Mouse (Mus musculus) limb, embryonic 11.5 days (tissue): ENCODE measurements around the gene Bcr. TPM values are rescaled to one million over a fixed set of nuclear protein-coding genes. Genes with fewer than 3 reads are reported as not detected.

ENCODE experiments used
- ATAC-seq: fragments of 200-750 bp; cut with Nextera tagmentation; 2 replicates; pipeline ENCODE4 v1.8.0; 2017; ENCODE audit warnings: low read depth; ENCODE audit not compliant: insufficient number of reproducible peaks, low FRiP score, low TSS enrichment
- DNase-seq: peaks from one replicate; pipeline ENCODE4 v3.0.0-alpha.2; 2015; ENCODE audit warnings: low spot score
- H3K27ac ChIP-seq: fragments of 300-500 bp; sonication (generic); replicated peaks from 2 replicates; pipeline ENCODE4 v1.5.1; 2014; ENCODE audit warnings: low read depth, mild to moderate bottlenecking, low read length
- H3K27me3 ChIP-seq: fragments of 300-500 bp; sonication (generic); 2 replicates; pipeline ENCODE4 v1.6.1; 2014; ENCODE audit warnings: mild to moderate bottlenecking, low read length, mixed read lengths; ENCODE audit not compliant: control insufficient read depth, insufficient read depth
- H3K36me3 ChIP-seq: fragments of 300-500 bp; sonication (generic); 2 replicates; pipeline ENCODE4 v1.6.1; 2014; ENCODE audit warnings: mild to moderate bottlenecking, low read length, moderate library complexity, mixed read lengths; ENCODE audit not compliant: control insufficient read depth, insufficient read depth
- H3K4me1 ChIP-seq: fragments of 300-500 bp; sonication (generic); 2 replicates; pipeline ENCODE4 v1.6.1; 2014; ENCODE audit warnings: low read length, mixed read lengths; ENCODE audit not compliant: control insufficient read depth, insufficient read depth
- H3K4me2 ChIP-seq: fragments of 300-500 bp; sonication (generic); 2 replicates; pipeline ENCODE4 v1.6.1; 2014; ENCODE audit warnings: low read depth, mild to moderate bottlenecking, moderate library complexity; ENCODE audit not compliant: severe bottlenecking
- H3K4me3 ChIP-seq: fragments of 300-500 bp; sonication (generic); 2 replicates; pipeline ENCODE4 v1.5.1; 2014; ENCODE audit warnings: low read depth, low read length
- H3K9ac ChIP-seq: fragments of 300-500 bp; sonication (generic); 2 replicates; pipeline ENCODE4 v1.6.1; 2014; ENCODE audit warnings: mild to moderate bottlenecking, low read length
- H3K9me3 ChIP-seq: fragments of 300-500 bp; sonication (generic); 2 replicates; pipeline ENCODE4 v1.6.1; 2016; ENCODE audit warnings: low read length; ENCODE audit not compliant: control insufficient read depth
- WGBS: fragments of 180-500 bp; shearing (Covaris S2); extraction: QIAGEN DNeasy Blood & Tissue Kit; methylation state at CpG from one replicate; pipeline ENCODE4 v1.1.7; 2014; 5-methylcytosine and 5-hydroxymethylcytosine counted together
- polyA plus RNA-seq: library from polyadenylated mRNA; unstranded; fragments of >200 nt; fragmentation: Nextera tagmentation; extraction: Ambion mirVana; gene quantifications from 2 replicates; pipeline ENCODE4 v1.2.1, GENCODE M21; 2014

Bcr gene
- 7.5 and 11.4 TPM in 2 replicates for polyA plus RNA-seq

- H3K27me3 ChIP-seq, result 0 out of 2 replicates have a peak, but pooled peaks cover 2% of the 10 kb centered on the region
- H3K4me2 ChIP-seq, result peak within 1 kb of the TSS; percentile 95
- no peak within 1 kb of the TSS for H3K27ac ChIP-seq
- H3K4me3 ChIP-seq, result peak within 1 kb of the TSS; percentile 82
- WGBS, result under 1% methylated on average over 52 of the region's 73 CpGs
- peak; percentile 67 for ATAC-seq
- H3K4me1 ChIP-seq, result peaks cover 32% of the 10 kb centered on the region
- no peaks in the 10 kb centered on the region for H3K36me3 ChIP-seq
- no peaks in the 10 kb centered on the region for H3K9me3 ChIP-seq
- DNase-seq, result peak; percentile 82
- peak within 1 kb of the TSS; percentile 83 for H3K9ac ChIP-seq
Observed at GRCm38 (mm10) chr10:75060217-75060842, at the start of gene Bcr. Gene Bcr (plus strand): TSS chr10:75060592.

GRCm38 (mm10) chr10:75010704-75011103, 49.7 kb upstream of the Bcr start:
- Histone ChIP-seq H3K9ac (no peak overlapping the region), H3K27ac (no peak overlapping the region), H3K4me2 (no peak overlapping the region), H3K4me1 (no peaks in the 10 kb centered on the region), H3K9me3 (no peaks in the 10 kb centered on the region), H3K36me3 (no peaks in the 10 kb centered on the region), H3K27me3 (no peaks in the 10 kb centered on the region), H3K4me3 (no peak overlapping the region)
- 96% methylated on average over 15 of the region's 15 CpGs for WGBS
- ATAC-seq (no peak), DNase-seq (no peak)

GRCm38 (mm10) chr10:75015465-75015864, 44.9 kb upstream of the Bcr start:
- Histone ChIP-seq H3K27me3 (no peaks in the 10 kb centered on the region), H3K9me3 (no peaks in the 10 kb centered on the region), H3K4me2 (no peak overlapping the region), H3K9ac (no peak overlapping the region), H3K4me3 (no peak overlapping the region), H3K36me3 (no peaks in the 10 kb centered on the region), H3K4me1 (no peaks in the 10 kb centered on the region), H3K27ac (no peak overlapping the region)
- DNase-seq, result no peak
- ATAC-seq, result no peak
- WGBS, result 72% methylated on average over 14 of the region's 14 CpGs

- H3K4me1 ChIP-seq, result no peaks in the 10 kb centered on the region
- no peak overlapping the region for H3K27ac ChIP-seq
- H3K4me2 ChIP-seq, result no peak overlapping the region
- no peaks in the 10 kb centered on the region for H3K9me3 ChIP-seq
- no peak for DNase-seq
- ATAC-seq, result no peak
- no peak overlapping the region for H3K4me3 ChIP-seq
- WGBS, result 85% methylated on average over 4 of the region's 4 CpGs
- no peaks in the 10 kb centered on the region for H3K27me3 ChIP-seq
- H3K36me3 ChIP-seq, result no peaks in the 10 kb centered on the region
- no peak overlapping the region for H3K9ac ChIP-seq
Observed at GRCm38 (mm10) chr10:75016481-75016880, 43.9 kb upstream of the Bcr start.

- Histone ChIP-seq H3K4me2 (no peak overlapping the region), H3K9me3 (no peaks in the 10 kb centered on the region), H3K27me3 (no peaks in the 10 kb centered on the region), H3K4me3 (no peak overlapping the region), H3K4me1 (no peaks in the 10 kb centered on the region), H3K27ac (no peak overlapping the region), H3K36me3 (no peaks in the 10 kb centered on the region), H3K9ac (no peak overlapping the region)
- no peak for ATAC-seq
- DNase-seq, result no peak
- 71% methylated on average over 2 of the region's 2 CpGs for WGBS
Observed at GRCm38 (mm10) chr10:75020271-75020670, 40.1 kb upstream of the Bcr start.

- H3K4me1 ChIP-seq, result no peaks in the 10 kb centered on the region
- ATAC-seq (no peak; the same call in 1 of the 2 replicates), DNase-seq (peak; percentile 87)
- H3K9ac ChIP-seq, result no peak overlapping the region
- no peak overlapping the region for H3K4me2 ChIP-seq
- H3K27ac ChIP-seq, result no peak overlapping the region
- H3K9me3 ChIP-seq, result no peaks in the 10 kb centered on the region
- H3K27me3 ChIP-seq, result no peaks in the 10 kb centered on the region
- no peak overlapping the region for H3K4me3 ChIP-seq
- H3K36me3 ChIP-seq, result no peaks in the 10 kb centered on the region
- 12% methylated on average over 6 of the region's 6 CpGs for WGBS
Observed at GRCm38 (mm10) chr10:75021138-75021537, 39.3 kb upstream of the Bcr start.

GRCm38 (mm10) chr10:75026491-75026890, 33.9 kb upstream of the Bcr start:
- Histone ChIP-seq H3K36me3 (no peaks in the 10 kb centered on the region), H3K4me3 (no peak overlapping the region), H3K9ac (no peak overlapping the region), H3K4me1 (no peaks in the 10 kb centered on the region), H3K4me2 (no peak overlapping the region), H3K9me3 (no peaks in the 10 kb centered on the region), H3K27me3 (no peaks in the 10 kb centered on the region), H3K27ac (no peak overlapping the region)
- no peak for DNase-seq
- 76% methylated on average over 8 of the region's 8 CpGs for WGBS
- no peak for ATAC-seq

- DNase-seq (no peak), ATAC-seq (no peak)
- no peaks in the 10 kb centered on the region for H3K9me3 ChIP-seq
- WGBS, result 91% methylated on average over 8 of the region's 8 CpGs
- peaks cover 6% of the 10 kb centered on the region; the same call in 1 of the 2 replicates for H3K4me1 ChIP-seq
- no peak overlapping the region for H3K27ac ChIP-seq
- no peaks in the 10 kb centered on the region for H3K36me3 ChIP-seq
- H3K4me3 ChIP-seq, result no peak overlapping the region
- no peaks in the 10 kb centered on the region for H3K27me3 ChIP-seq
- no peak overlapping the region for H3K9ac ChIP-seq
- no peak overlapping the region for H3K4me2 ChIP-seq
Observed at GRCm38 (mm10) chr10:75028743-75029142, 31.6 kb upstream of the Bcr start.

- H3K9me3 ChIP-seq, result no peaks in the 10 kb centered on the region
- H3K27me3 ChIP-seq, result no peaks in the 10 kb centered on the region
- no peak overlapping the region for H3K9ac ChIP-seq
- H3K4me1 ChIP-seq, result peaks cover 6% of the 10 kb centered on the region; the same call in 1 of the 2 replicates
- WGBS, result 91% methylated on average over 3 of the region's 3 CpGs
- H3K4me2 ChIP-seq, result no peak overlapping the region
- ATAC-seq (no peak), DNase-seq (no peak)
- H3K36me3 ChIP-seq, result no peaks in the 10 kb centered on the region
- no peak overlapping the region for H3K4me3 ChIP-seq
- H3K27ac ChIP-seq, result no peak overlapping the region
Observed at GRCm38 (mm10) chr10:75029677-75030076, 30.7 kb upstream of the Bcr start.
